ENCODE assay signal across 8 mouse cellular contexts in the genomic region with DNA sequence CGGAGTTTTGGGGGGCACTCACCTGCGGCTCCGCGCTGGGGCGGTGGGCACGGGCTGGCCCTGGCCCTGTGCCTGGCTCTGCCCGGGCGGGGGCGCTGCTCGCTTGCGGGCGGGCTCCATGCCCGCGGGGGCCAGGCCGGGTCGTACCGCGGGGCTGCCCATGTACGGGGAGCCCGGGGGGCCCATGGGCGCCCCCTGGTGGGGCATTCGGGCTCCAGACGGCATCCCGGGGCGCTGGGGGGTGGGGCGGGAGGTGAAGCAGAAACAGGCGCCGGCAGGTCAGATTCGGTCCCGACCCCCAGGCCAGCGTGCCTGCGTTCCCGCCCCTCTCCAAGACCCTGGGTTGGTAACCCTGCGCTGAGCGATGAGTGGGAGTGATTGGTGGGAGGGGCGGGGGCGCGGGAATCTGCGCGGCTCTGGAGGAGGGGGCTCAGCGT. TPM values are rescaled to one million over a fixed set of nuclear protein-coding genes. Genes with fewer than 3 reads are reported as not detected.
DNase-seq lines count a peak whose midpoint lies in the region; ATAC-seq and TF ChIP-seq lines count a peak whose summit lies in the region.

No protein-coding gene starts in this region.

- H3K4me2 ChIP-seq in hindbrain, postnatal 0 days (ENCODE audit: low read depth, low read length): peak overlapping the region; percentile 80
- peak overlapping the region; percentile 66 for H3K4me2 ChIP-seq in liver, embryonic 15.5 days
- peak overlapping the region; percentile 86 for H3K4me2 ChIP-seq in neural tube, embryonic 12.5 days (replicated peaks)

- WGBS in hindbrain, postnatal 0 days: under 1% methylated on average over 37 of the region's 41 CpGs
- WGBS in liver, embryonic 15.5 days (ENCODE audit: insufficient replicate concordance): under 1% methylated on average over 41 of the region's 41 CpGs
- WGBS in neural tube, embryonic 12.5 days: 1% methylated on average over 37 of the region's 41 CpGs

- TF ChIP-seq CTCF in hindbrain, postnatal 0 days (IDR thresholded peaks at IDR 0.05; ENCODE audit: low read depth): no peak; the same call in 1 of the 2 replicates

- peak; percentile 25; the same call in 1 of the 2 replicates for ATAC-seq in hindbrain, postnatal 0 days
- ATAC-seq in liver, embryonic 15.5 days (ENCODE audit: insufficient read depth): no peak
- ATAC-seq in neural tube, embryonic 12.5 days (ENCODE audit: low FRiP score, low read depth): no peak

- H3K9ac ChIP-seq in hindbrain, postnatal 0 days (replicated peaks; ENCODE audit: low read length): peak overlapping the region; percentile 67
- H3K9ac ChIP-seq in liver, embryonic 15.5 days: no peak overlapping the region
- peak overlapping the region; percentile 49 for H3K9ac ChIP-seq in neural tube, embryonic 12.5 days

- H3K4me1 ChIP-seq in hindbrain, postnatal 0 days (ENCODE audit: insufficient read depth, low read length): peaks cover 48% of the 10 kb centered on the region
- peaks cover 35% of the 10 kb centered on the region for H3K4me1 ChIP-seq in liver, embryonic 15.5 days (replicated peaks)
- H3K4me1 ChIP-seq in neural tube, embryonic 12.5 days: peaks cover 80% of the 10 kb centered on the region

- no peaks in the 10 kb centered on the region for H3K27me3 ChIP-seq in hindbrain, postnatal 0 days (ENCODE audit: insufficient read depth, low read length)
- H3K27me3 ChIP-seq in liver, embryonic 15.5 days: peaks cover 80% of the 10 kb centered on the region
- H3K27me3 ChIP-seq in neural tube, embryonic 12.5 days (replicated peaks): 0 out of 2 replicates have a peak, but pooled peaks cover 6% of the 10 kb centered on the region

- peak overlapping the region; percentile 50 for H3K4me3 ChIP-seq in hindbrain, postnatal 0 days (ENCODE audit: low read length)
- peak overlapping the region; percentile 41 for H3K4me3 ChIP-seq in liver, embryonic 15.5 days (replicated peaks)
- peak overlapping the region; percentile 44 for H3K4me3 ChIP-seq in neural tube, embryonic 12.5 days

- peak; percentile 75 to 77 for DNase-seq in right cerebral cortex, postnatal 10 days (ENCODE audit: low spot score in 2 of 2)
- no peak for DNase-seq in right cerebral cortex, postnatal 36 days (ENCODE audit: low spot score in 2 of 2)
- peak; percentile 56 for DNase-seq in cerebellum, adult 8-10 months
- peak; percentile 63 to 65 for DNase-seq in gastrocnemius, adult 8-10 months (ENCODE audit: low spot score in 2 of 2)
- peak; percentile 74 for DNase-seq in hindbrain, postnatal 0 days (ENCODE audit: low spot score)
- no peak for DNase-seq in frontal cortex, postnatal 25 days (ENCODE audit: low spot score in 2 of 2)

- H3K36me3 ChIP-seq in hindbrain, postnatal 0 days (ENCODE audit: insufficient read depth, low read length): peaks cover 6% of the 10 kb centered on the region
- no peaks in the 10 kb centered on the region for H3K36me3 ChIP-seq in liver, embryonic 15.5 days (replicated peaks)
- peaks cover 20% of the 10 kb centered on the region for H3K36me3 ChIP-seq in neural tube, embryonic 12.5 days

- peak overlapping the region; percentile 77 for H3K27ac ChIP-seq in hindbrain, postnatal 0 days
- H3K27ac ChIP-seq in liver, embryonic 15.5 days (replicated peaks): no peak overlapping the region
- H3K27ac ChIP-seq in neural tube, embryonic 12.5 days: no peak overlapping the region

- no peaks in the 10 kb centered on the region for H3K9me3 ChIP-seq in hindbrain, postnatal 0 days (ENCODE audit: low read length)
- H3K9me3 ChIP-seq in liver, embryonic 15.5 days (replicated peaks): no peaks in the 10 kb centered on the region
- no peaks in the 10 kb centered on the region for H3K9me3 ChIP-seq in neural tube, embryonic 12.5 days

RNA-seq across cellular contexts. Expression of gene Chpf2, which starts 12.0 kb away (rescaled TPM):
- total RNA-seq in gastrocnemius, adult 8-10 months (2022): 10 to 100 TPM in 3 of 4 experiments, 1 to 10 TPM in 1; 8.5 to 14.5 (median 12.4) TPM
- total RNA-seq in hindbrain, postnatal 0 days (2014; rRNA removed): 38.3 and 46.2 TPM in 2 replicates
- polyA plus RNA-seq in hindbrain, postnatal 0 days (2015; fragmentation: Nextera tagmentation; extraction: Ambion mirVana): 25.0 and 26.9 TPM in 2 replicates
- polyA plus RNA-seq in liver, embryonic 15.5 days (2015; fragmentation: Nextera tagmentation; extraction: Ambion mirVana): 10.5 and 13.4 TPM in 2 replicates
- 19.8 and 21.6 TPM in 2 replicates for polyA plus RNA-seq in neural tube, embryonic 12.5 days (2016; fragmentation: Nextera tagmentation; extraction: Ambion mirVana)

RNA-seq across cellular contexts. Expression of gene Abcf2, which starts 21.3 kb away (rescaled TPM):
- total RNA-seq in gastrocnemius, adult 8-10 months (2022): 100 to 1,000 TPM; 114 to 132 (median 122) TPM
- 60.6 and 65.6 TPM in 2 replicates for total RNA-seq in hindbrain, postnatal 0 days (2014; rRNA removed)
- polyA plus RNA-seq in hindbrain, postnatal 0 days (2015; fragmentation: Nextera tagmentation; extraction: Ambion mirVana): 65.4 and 66.5 TPM in 2 replicates
- polyA plus RNA-seq in liver, embryonic 15.5 days (2015; fragmentation: Nextera tagmentation; extraction: Ambion mirVana): 43.2 and 44.4 TPM in 2 replicates
- 114 and 123 TPM in 2 replicates for polyA plus RNA-seq in neural tube, embryonic 12.5 days (2016; fragmentation: Nextera tagmentation; extraction: Ambion mirVana)

RNA-seq across cellular contexts. Expression of gene Smarcd3, which starts 25.6 kb away (rescaled TPM):
- total RNA-seq in gastrocnemius, adult 8-10 months (2022): 100 to 1,000 TPM; 207 to 267 (median 221) TPM
- 246 and 262 TPM in 2 replicates for total RNA-seq in hindbrain, postnatal 0 days (2014; rRNA removed)
- polyA plus RNA-seq in hindbrain, postnatal 0 days (2015; fragmentation: Nextera tagmentation; extraction: Ambion mirVana): 114 and 128 TPM in 2 replicates
- 1.3 and 1.5 TPM in 2 replicates for polyA plus RNA-seq in liver, embryonic 15.5 days (2015; fragmentation: Nextera tagmentation; extraction: Ambion mirVana)
- 82.2 and 90.6 TPM in 2 replicates for polyA plus RNA-seq in neural tube, embryonic 12.5 days (2016; fragmentation: Nextera tagmentation; extraction: Ambion mirVana)

RNA-seq across cellular contexts. Expression of gene 4931409K22Rik, which starts 42.0 kb away (rescaled TPM):
- not detected for total RNA-seq in gastrocnemius, adult 8-10 months (2022)
- total RNA-seq in hindbrain, postnatal 0 days (2014; rRNA removed): not detected in 2 replicates
- 0.09 and 0.16 TPM in 2 replicates for polyA plus RNA-seq in hindbrain, postnatal 0 days (2015; fragmentation: Nextera tagmentation; extraction: Ambion mirVana)
- polyA plus RNA-seq in liver, embryonic 15.5 days (2015; fragmentation: Nextera tagmentation; extraction: Ambion mirVana): not detected in 2 replicates
- 0.15 and 0.20 TPM in 2 replicates for polyA plus RNA-seq in neural tube, embryonic 12.5 days (2016; fragmentation: Nextera tagmentation; extraction: Ambion mirVana)

RNA-seq across cellular contexts. Expression of gene Asb10, which starts 57.8 kb away (rescaled TPM):
- total RNA-seq in gastrocnemius, adult 8-10 months (2022): 100 to 1,000 TPM; 101 to 130 (median 119) TPM
- total RNA-seq in hindbrain, postnatal 0 days (2014; rRNA removed): 0.10 TPM in 1 of 2 replicates, not detected in the other
- 0.16 and 0.21 TPM in 2 replicates for polyA plus RNA-seq in hindbrain, postnatal 0 days (2015; fragmentation: Nextera tagmentation; extraction: Ambion mirVana)
- 0.07 and 0.12 TPM in 2 replicates for polyA plus RNA-seq in liver, embryonic 15.5 days (2015; fragmentation: Nextera tagmentation; extraction: Ambion mirVana)
- 0.37 and 0.82 TPM in 2 replicates for polyA plus RNA-seq in neural tube, embryonic 12.5 days (2016; fragmentation: Nextera tagmentation; extraction: Ambion mirVana)

Comparison
In these comparisons a context has a peak if more than half of its experiments do, and no peak if none do; other contexts are left out.
1. DNase-seq: peak in right cerebral cortex, postnatal 10 days (2 of 2), cerebellum, adult 8-10 months (single experiment), gastrocnemius, adult 8-10 months (2 of 2) and hindbrain, postnatal 0 days (single experiment); none in right cerebral cortex, postnatal 36 days (0 of 2) and frontal cortex, postnatal 25 days (0 of 2).
2. RNA of gene Smarcd3, which starts 25.6 kb away (polyA plus RNA-seq): 114 to 128 TPM in hindbrain, postnatal 0 days and 82.2 to 90.6 TPM in neural tube, embryonic 12.5 days; 1.3 to 1.5 TPM in liver, embryonic 15.5 days; every median in the first group is over 10 times any median in the second.
3. Peak in every context shown above with its lines, with median percentiles within 50 percentile points of each other: H3K4me2 ChIP-seq and H3K4me3 ChIP-seq.